Mouse (Mus musculus): ENCODE results near the gene Trmt61a. TPM values are rescaled to one million over a fixed set of nuclear protein-coding genes. Genes with fewer than 3 reads are reported as not detected.

Gene Trmt61a
- polyA plus RNA-seq, 1 experiment from 2014 or later, result 5.7 TPM

DNA sequence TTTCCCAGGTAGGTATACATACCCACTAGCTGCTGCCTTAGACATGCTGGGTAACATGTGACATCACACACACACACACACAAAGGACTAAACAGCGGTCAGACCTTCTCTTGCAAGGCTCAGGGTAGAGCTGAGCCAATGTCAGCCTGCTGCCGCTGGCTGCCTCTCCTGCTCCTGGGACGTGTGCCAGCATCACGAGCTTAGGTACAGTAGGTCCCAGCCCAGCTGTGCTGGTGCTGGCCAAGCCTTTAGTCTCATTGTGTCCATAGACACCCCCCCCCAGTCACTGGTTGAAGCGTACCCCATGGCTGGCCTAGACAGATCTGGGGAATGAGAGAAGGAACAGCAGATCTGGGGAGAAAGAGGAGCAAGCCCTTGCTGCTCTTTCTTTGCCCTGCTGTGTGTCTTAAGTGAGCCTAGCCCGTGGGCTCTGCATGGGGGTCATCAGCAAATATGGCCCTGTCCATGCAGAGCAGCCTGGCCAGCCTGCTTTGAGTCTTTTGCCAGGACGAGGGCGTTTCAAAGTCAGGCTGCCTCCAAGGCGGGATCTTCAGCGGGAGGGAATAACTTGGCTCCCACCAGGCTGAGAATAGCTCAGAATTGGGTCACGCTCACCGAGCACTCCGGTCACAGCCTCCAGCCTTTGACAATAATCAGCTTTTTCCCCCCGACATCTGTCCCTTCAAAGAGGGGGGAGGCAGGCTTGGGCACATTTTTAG, 9.6 kb downstream of the Trmt61a start:
- Histone ChIP-seq H3K36me3 (replicated peaks; ENCODE audit: insufficient read depth, low read length) (no peaks in the 10 kb centered on the region), H3K4me2 (ENCODE audit: low read depth, low read length) (no peak overlapping the region), H3K4me1 (ENCODE audit: insufficient read depth) (peaks cover 11% of the 10 kb centered on the region; the same call in 1 of the 2 replicates), H3K9me3 (ENCODE audit: low read length) (no peaks in the 10 kb centered on the region), H3K9ac (replicated peaks) (no peak overlapping the region), H3K27me3 (ENCODE audit: insufficient read depth, low read length) (no peaks in the 10 kb centered on the region), H3K27ac (ENCODE audit: low read depth) (no peak overlapping the region), H3K4me3 (ENCODE audit: low read depth, low read length) (no peak overlapping the region)
- peak; percentile 66 for DNase-seq
- WGBS (ENCODE audit: insufficient replicate concordance), result 33% methylated on average over 14 of the region's 14 CpGs
- ATAC-seq, result peak; percentile 68
- TF ChIP-seq EP300 (IDR thresholded peaks at IDR 0.05; ENCODE audit: low read depth) (no peak), CTCF (IDR thresholded peaks at IDR 0.05; ENCODE audit: low read depth) (no peak)

GRCm38 (mm10) chr12:111688069-111688428, 10.1 kb downstream of the Trmt61a start:
- Histone ChIP-seq H3K27me3 (ENCODE audit: insufficient read depth, low read length) (no peaks in the 10 kb centered on the region), H3K4me1 (ENCODE audit: insufficient read depth) (peaks cover 14% of the 10 kb centered on the region), H3K9me3 (ENCODE audit: low read length) (no peaks in the 10 kb centered on the region), H3K4me3 (ENCODE audit: low read depth, low read length) (no peak overlapping the region), H3K9ac (replicated peaks) (no peak overlapping the region), H3K27ac (ENCODE audit: low read depth) (no peak overlapping the region), H3K36me3 (replicated peaks; ENCODE audit: insufficient read depth, low read length) (no peaks in the 10 kb centered on the region), H3K4me2 (ENCODE audit: low read depth, low read length) (no peak overlapping the region)
- TF ChIP-seq CTCF (IDR thresholded peaks at IDR 0.05; ENCODE audit: low read depth) (no peak), EP300 (IDR thresholded peaks at IDR 0.05; ENCODE audit: low read depth) (no peak)
- 26% methylated on average over 2 of the region's 2 CpGs for WGBS (ENCODE audit: insufficient replicate concordance)
- ATAC-seq (no peak), DNase-seq (no peak)

DNA sequence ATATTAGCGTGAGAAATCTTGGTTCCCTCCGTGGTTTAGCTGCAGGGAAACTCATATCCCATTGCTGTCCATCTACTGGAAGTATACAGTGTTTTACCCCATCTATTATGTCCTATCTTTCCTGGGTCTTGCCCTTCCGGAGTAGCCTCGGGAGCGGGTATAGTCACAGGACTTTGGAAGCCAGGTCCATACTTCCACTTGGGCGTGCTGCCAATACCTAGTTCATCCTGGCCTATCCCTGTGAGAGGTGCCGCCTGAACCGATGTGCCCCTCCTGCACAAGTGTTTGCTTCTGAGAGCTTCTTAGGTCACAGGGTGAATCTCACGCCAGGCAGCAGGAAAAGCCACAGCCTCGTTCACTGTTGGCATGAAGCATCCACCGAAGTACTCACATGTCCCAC, 11.5 kb downstream of the Trmt61a start:
- peak; percentile 62 for DNase-seq
- Histone ChIP-seq H3K4me1 (ENCODE audit: insufficient read depth) (peaks cover 27% of the 10 kb centered on the region), H3K4me3 (ENCODE audit: low read depth, low read length) (no peak overlapping the region), H3K4me2 (ENCODE audit: low read depth, low read length) (no peak overlapping the region), H3K27ac (ENCODE audit: low read depth) (no peak overlapping the region), H3K9me3 (ENCODE audit: low read length) (no peaks in the 10 kb centered on the region), H3K36me3 (replicated peaks; ENCODE audit: insufficient read depth, low read length) (no peaks in the 10 kb centered on the region), H3K9ac (replicated peaks) (no peak overlapping the region), H3K27me3 (ENCODE audit: insufficient read depth, low read length) (no peaks in the 10 kb centered on the region)
- TF ChIP-seq EP300 (IDR thresholded peaks at IDR 0.05; ENCODE audit: low read depth) (no peak), CTCF (IDR thresholded peaks at IDR 0.05; ENCODE audit: low read depth) (no peak)
- ATAC-seq, result peak; percentile 69
- WGBS (ENCODE audit: insufficient replicate concordance), result 65% methylated on average over 11 of the region's 11 CpGs

DNA sequence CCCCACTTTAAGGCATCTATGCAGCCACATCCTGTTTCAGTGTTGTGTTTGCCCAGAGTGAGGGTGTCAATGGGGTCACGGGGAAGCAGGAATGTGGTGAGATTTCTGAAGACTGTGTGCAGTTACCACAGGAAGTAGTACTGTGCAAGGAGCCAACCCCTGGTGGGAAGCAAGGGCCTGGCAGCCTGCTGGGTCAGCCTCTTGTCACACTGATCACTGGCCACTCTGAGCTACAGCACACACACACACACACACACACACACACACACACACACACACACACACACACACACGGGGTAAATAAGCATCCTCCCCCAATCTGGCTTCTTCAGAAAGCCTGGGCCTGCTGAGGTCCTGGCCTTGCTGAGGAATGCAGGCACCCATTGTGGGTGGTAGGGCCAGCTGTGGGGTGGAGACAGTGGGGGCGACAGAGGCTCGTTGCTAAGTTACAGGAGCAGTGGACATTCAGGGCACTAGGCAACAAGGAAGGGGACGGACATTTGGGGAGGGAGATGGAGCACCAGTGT, 13.5 kb downstream of the Trmt61a start:
- H3K36me3 ChIP-seq (replicated peaks; ENCODE audit: insufficient read depth, low read length), result no peaks in the 10 kb centered on the region
- no peaks in the 10 kb centered on the region for H3K9me3 ChIP-seq (ENCODE audit: low read length)
- H3K27me3 ChIP-seq (ENCODE audit: insufficient read depth, low read length), result no peaks in the 10 kb centered on the region
- H3K9ac ChIP-seq (replicated peaks), result no peak overlapping the region
- H3K27ac ChIP-seq (ENCODE audit: low read depth), result peak overlapping the region; percentile 29; the same call in 1 of the 2 replicates
- no peak overlapping the region for H3K4me3 ChIP-seq (ENCODE audit: low read depth, low read length)
- TF ChIP-seq EP300 (IDR thresholded peaks at IDR 0.05; ENCODE audit: low read depth) (no peak), CTCF (IDR thresholded peaks at IDR 0.05; ENCODE audit: low read depth) (no peak)
- DNase-seq (no peak), ATAC-seq (peak; percentile 12; the same call in 1 of the 2 replicates)
- 23% methylated on average over 5 of the region's 5 CpGs for WGBS (ENCODE audit: insufficient replicate concordance)
- peaks cover 29% of the 10 kb centered on the region for H3K4me1 ChIP-seq (ENCODE audit: insufficient read depth)
- H3K4me2 ChIP-seq (ENCODE audit: low read depth, low read length), result no peak overlapping the region

GRCm38 (mm10) chr12:111692899-111693298, 15.0 kb downstream of the Trmt61a start:
- Histone ChIP-seq H3K9me3 (ENCODE audit: low read length) (no peaks in the 10 kb centered on the region), H3K27me3 (ENCODE audit: insufficient read depth, low read length) (no peaks in the 10 kb centered on the region), H3K9ac (replicated peaks) (no peak overlapping the region), H3K4me3 (ENCODE audit: low read depth, low read length) (no peak overlapping the region), H3K4me1 (ENCODE audit: insufficient read depth) (peaks cover 21% of the 10 kb centered on the region), H3K27ac (ENCODE audit: low read depth) (no peak overlapping the region), H3K4me2 (ENCODE audit: low read depth, low read length) (no peak overlapping the region), H3K36me3 (replicated peaks; ENCODE audit: insufficient read depth, low read length) (no peaks in the 10 kb centered on the region)
- 84% methylated on average over 5 of the region's 5 CpGs for WGBS (ENCODE audit: insufficient replicate concordance)
- TF ChIP-seq EP300 (IDR thresholded peaks at IDR 0.05; ENCODE audit: low read depth) (no peak), CTCF (IDR thresholded peaks at IDR 0.05; ENCODE audit: low read depth) (no peak)
- DNase-seq (no peak), ATAC-seq (no peak)

DNA sequence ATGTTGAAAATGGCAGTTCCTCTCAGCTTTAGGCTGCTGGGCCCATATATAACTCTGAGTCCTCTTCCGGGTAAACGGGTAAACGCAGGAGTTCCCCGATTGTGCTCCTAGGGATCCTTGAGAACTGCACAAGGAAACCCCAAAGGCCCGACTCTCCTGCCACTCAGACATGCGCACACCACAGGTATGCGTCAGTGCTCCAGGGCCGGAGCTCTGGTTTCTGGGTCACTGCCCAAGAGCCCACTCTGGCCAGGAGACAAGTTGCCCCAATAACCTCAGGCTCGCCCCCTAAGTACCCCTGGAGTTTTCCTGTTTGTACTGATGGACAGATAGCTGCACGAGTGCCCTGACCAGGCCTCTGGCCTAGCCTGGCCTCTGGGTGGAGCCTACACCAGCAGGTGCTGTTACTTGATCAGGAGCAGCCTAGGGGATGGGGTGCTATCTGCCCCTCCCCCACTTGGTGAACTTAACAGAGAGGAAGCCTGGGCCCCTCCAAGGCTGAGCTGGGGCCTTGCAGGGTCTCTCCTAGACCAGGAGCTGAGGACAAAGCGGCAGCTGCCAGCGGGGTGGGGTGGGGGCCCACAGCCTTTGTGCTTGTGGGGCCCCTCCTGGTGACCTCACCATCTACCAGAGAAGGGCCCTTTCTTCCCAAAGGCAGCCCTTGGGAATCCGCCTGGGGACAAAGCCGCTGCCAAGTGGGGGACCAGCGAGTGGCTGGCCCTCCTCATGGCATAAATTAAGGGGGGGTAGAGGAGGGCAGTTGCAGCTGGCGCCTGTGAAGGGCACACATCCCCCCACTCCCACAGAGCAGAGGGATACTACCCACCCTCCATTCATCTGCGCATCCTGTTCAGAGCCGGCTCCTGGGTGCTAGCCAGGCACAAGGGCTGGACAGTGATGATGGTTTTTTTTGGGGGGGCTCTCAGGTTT, 15.7 kb downstream of the Trmt61a start:
- Histone ChIP-seq H3K4me1 (ENCODE audit: insufficient read depth) (peaks cover 21% of the 10 kb centered on the region), H3K27ac (ENCODE audit: low read depth) (peak overlapping the region; percentile 75), H3K36me3 (replicated peaks; ENCODE audit: insufficient read depth, low read length) (no peaks in the 10 kb centered on the region), H3K9ac (replicated peaks) (no peak overlapping the region), H3K4me3 (ENCODE audit: low read depth, low read length) (no peak overlapping the region), H3K27me3 (ENCODE audit: insufficient read depth, low read length) (no peaks in the 10 kb centered on the region), H3K4me2 (ENCODE audit: low read depth, low read length) (peak overlapping the region; percentile 9; the same call in 1 of the 2 replicates), H3K9me3 (ENCODE audit: low read length) (no peaks in the 10 kb centered on the region)
- WGBS (ENCODE audit: insufficient replicate concordance), result 58% methylated on average over 18 of the region's 18 CpGs
- DNase-seq (no peak), ATAC-seq (peak; percentile 4; the same call in 1 of the 2 replicates)
- TF ChIP-seq EP300 (IDR thresholded peaks at IDR 0.05; ENCODE audit: low read depth) (no peak), CTCF (IDR thresholded peaks at IDR 0.05; ENCODE audit: low read depth) (no peak)

Data from liver, postnatal 0 days (tissue).